Mouse (Mus musculus) megakaryocyte, embryonic 14.5 days (primary cell): Measurements from ENCODE around the gene Creb5. TPM values are rescaled to one million over a fixed set of nuclear protein-coding genes. Genes with fewer than 3 reads are reported as not detected.
A peak's percentile ranks its signal among the peaks of the same experiment; 100 is the strongest.

Source experiments
- H3K27me3 ChIP-seq: replicated peaks from 2 replicates; pipeline ENCODE3; 2012; ENCODE audit warnings: inconsistent platforms
- H3K36me3 ChIP-seq: replicated peaks from 2 replicates; pipeline ENCODE3; 2012; ENCODE audit warnings: low read length, inconsistent platforms, mixed read lengths
- H3K4me1 ChIP-seq: 2 replicates; pipeline ENCODE4 v1.6.1; 2012; ENCODE audit warnings: inconsistent platforms
- H3K4me3 ChIP-seq: replicated peaks from 2 replicates; pipeline ENCODE3; 2012; ENCODE audit warnings: moderate library complexity, mild to moderate bottlenecking, inconsistent platforms
- H3K9me3 ChIP-seq: 2 replicates; pipeline ENCODE4 v1.6.1; 2012; ENCODE audit warnings: inconsistent platforms
- FLI1 ChIP-seq: IDR thresholded peaks from 2 replicates; pipeline ENCODE4 v1.6.1; 2012; ENCODE audit warnings: low read length, inconsistent platforms, mixed read lengths
- GATA1 ChIP-seq: IDR thresholded peaks from 3 replicates; pipeline ENCODE4 v1.6.1; 2012; ENCODE audit warnings: mixed read lengths, low read length, inconsistent platforms, borderline replicate concordance
- polyA plus RNA-seq: library from polyadenylated mRNA; stranded (reverse); fragments of >175 nt; gene quantifications from 2 replicates; pipeline ENCODE4 v1.2.3, GENCODE M21; 2012; ENCODE audit warnings: low replicate concordance; ENCODE audit not compliant: insufficient read depth

Gene Creb5
- polyA plus RNA-seq, 1 experiment: 0.37 TPM

DNA sequence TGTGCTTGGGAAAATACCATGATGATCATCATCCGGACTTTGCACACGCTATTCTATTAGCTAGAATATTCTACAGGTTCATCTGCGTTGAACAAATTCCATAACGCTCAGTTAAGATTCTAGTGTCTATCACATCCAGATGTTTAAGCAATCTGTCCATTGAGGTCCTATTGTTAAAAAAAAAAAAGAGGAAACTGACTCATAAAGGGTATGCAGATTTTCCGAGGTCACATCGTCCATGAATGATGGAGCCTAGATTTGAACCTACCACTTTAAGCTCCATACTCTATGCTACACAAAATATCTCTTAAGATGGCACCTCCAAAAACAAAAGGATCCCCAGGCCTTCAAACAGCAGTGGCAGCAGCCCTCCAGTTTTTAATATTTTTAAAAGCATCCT lies 26.5 kb downstream of the Creb5 start:
- Histone ChIP-seq H3K27me3 (peaks cover 9% of the 10 kb centered on the region), H3K36me3 (no peaks in the 10 kb centered on the region), H3K4me1 (peaks cover 4% of the 10 kb centered on the region), H3K9me3 (0 out of 2 replicates have a peak, but pooled peaks cover 3% of the 10 kb centered on the region), H3K4me3 (no peak overlapping the region)
- no peak for TF ChIP-seq FLI1
- no peak for TF ChIP-seq GATA1

DNA sequence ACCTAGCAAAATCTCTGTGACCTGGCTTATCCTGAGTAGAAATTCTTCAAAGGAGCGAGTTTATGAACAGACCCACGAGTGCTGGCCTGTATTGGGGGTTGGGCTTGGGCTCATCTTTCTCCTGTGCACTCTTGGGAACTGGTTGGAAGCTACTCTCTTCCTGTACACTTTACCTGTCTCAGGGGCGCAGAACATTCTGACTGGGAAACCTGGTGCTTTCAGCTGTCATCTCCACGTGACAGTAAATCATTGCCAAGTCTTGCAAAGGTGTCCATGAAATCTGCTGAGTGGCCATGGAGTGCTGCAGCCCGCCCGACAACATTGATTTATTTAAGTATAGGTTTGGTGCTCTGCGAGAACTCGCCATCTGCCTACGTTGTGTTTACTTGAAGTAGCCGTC lies 27.1 kb downstream of the Creb5 start:
- Histone ChIP-seq H3K9me3 (0 out of 2 replicates have a peak, but pooled peaks cover 3% of the 10 kb centered on the region), H3K4me3 (no peak overlapping the region), H3K4me1 (no peaks in the 10 kb centered on the region; the same call in 1 of the 2 replicates), H3K27me3 (peaks cover 9% of the 10 kb centered on the region), H3K36me3 (no peaks in the 10 kb centered on the region)
- no peak for TF ChIP-seq GATA1
- no peak for TF ChIP-seq FLI1

DNA sequence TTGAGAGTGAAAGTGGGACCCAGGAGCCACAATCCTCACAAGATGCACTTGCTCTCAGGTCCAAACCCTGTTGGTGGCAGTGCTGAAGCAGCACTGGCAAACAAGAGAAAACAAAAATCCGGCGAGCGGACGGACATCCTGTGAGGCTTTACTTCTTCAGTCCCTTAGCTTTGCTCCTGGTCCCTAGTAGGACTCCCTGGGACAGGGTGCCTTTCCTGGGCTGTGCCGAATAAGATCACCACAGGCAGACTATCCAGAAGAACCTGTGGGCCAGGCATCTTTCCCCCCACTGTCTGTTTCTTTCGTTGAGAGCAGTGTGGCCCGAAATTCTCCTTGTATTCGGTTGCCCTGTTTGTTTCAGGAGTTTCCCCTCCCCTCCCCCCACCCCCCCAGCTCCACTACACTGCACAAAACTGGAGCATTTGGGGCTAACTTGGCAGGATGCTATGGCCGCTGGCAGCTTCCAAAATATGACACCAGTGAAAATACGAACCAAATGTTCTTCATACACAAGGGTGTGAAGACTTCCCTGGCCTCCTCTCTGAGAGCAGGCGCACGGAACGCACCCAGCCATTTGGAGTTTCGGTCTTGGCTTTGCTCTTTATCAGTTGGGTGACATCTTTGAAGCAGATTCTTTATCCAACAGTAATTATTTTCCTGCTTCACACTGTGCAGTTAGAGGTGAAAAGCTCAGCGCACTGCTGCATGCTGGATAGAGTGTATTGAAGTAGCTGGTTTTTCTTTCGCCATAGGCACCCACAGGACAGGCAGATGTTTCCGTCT lies 32.7 kb downstream of the Creb5 start:
- Histone ChIP-seq H3K9me3 (0 out of 2 replicates have a peak, but pooled peaks cover 3% of the 10 kb centered on the region), H3K27me3 (peaks cover 30% of the 10 kb centered on the region), H3K4me1 (no peaks in the 10 kb centered on the region), H3K4me3 (no peak overlapping the region), H3K36me3 (no peaks in the 10 kb centered on the region)
- TF ChIP-seq FLI1 (no peak), GATA1 (no peak)

DNA sequence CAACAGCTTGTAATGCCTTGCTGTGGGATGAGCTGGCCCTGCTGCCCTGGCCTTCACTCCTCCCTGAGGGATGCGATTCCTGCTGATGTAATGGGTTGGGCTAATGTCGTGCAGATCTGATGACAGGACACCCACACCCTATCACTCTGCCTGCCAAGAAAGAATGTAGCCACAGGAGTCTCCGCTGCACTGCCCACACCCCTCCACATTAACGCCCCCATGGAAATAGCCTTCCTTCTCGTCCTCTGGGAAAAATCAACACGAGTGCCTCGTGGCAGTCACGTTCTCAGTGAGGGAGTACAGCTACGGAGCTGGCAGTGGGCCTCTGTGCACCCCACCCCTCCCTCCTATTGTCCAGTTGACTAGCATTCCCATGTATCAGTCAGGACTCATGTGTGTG lies 50.3 kb downstream of the Creb5 start:
- TF ChIP-seq GATA1 (no peak), FLI1 (no peak)
- no peak overlapping the region for H3K4me3 ChIP-seq
- H3K4me1 ChIP-seq: peaks cover 4% of the 10 kb centered on the region; the same call in 1 of the 2 replicates
- peaks cover 16% of the 10 kb centered on the region for H3K27me3 ChIP-seq
- H3K36me3 ChIP-seq: no peaks in the 10 kb centered on the region
- H3K9me3 ChIP-seq: peaks cover 10% of the 10 kb centered on the region

DNA sequence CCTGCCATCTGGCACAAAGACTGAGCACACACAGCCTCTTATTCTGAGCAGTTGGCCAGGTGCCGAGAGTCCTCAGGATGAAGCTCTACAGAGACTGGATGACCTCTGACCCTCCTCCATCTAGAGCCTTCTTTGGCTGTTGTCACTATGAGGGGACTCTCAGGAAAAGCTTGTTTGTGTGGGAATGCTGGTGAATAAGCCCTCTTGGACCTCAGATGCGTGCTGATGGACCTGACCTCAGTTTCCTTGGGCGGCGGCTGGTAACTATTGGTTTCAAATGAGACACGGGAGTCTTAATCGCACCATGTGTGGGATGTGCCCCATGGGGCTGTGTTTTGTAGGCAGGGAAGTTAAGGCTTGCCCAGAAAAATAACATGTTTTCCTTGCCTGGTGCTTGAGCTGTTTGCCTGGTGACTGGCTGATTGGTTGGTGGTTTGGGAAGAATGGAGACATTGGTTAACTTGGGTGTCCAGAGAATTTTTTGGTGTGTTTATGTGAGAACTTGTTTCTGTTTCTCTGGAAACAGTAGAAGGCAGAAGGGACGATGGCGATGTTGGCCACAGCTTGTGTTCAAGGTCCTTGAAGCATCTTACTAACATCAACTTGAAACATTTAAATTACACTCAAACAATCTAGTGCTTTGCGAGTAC lies 65.4 kb downstream of the Creb5 start:
- Histone ChIP-seq H3K27me3 (peaks cover 23% of the 10 kb centered on the region), H3K4me3 (no peak overlapping the region), H3K9me3 (peaks cover 6% of the 10 kb centered on the region; the same call in 1 of the 2 replicates), H3K36me3 (no peaks in the 10 kb centered on the region), H3K4me1 (no peaks in the 10 kb centered on the region)
- no peak for TF ChIP-seq FLI1
- TF ChIP-seq GATA1: no peak

DNA sequence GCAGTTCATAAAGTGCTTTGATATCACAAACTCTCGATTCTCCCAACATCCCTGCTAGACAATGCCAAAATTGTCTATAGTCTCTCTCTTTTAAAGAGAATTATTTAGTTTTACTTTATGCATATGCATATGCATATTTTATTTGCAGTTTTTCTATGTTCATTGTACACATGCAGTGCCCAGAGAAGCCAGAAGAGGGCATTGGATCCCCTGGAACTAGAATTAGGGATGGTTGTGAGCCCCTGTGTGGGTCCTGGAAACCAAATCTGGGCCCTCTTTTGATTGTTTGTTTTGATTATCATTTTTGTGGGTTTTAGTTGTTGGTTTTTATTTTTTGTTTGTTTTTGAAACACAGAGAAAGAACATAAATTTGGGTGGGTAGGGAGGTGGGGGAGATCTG lies 69.3 kb downstream of the Creb5 start:
- TF ChIP-seq FLI1 (no peak), GATA1 (no peak)
- Histone ChIP-seq H3K36me3 (no peaks in the 10 kb centered on the region), H3K9me3 (peaks cover 6% of the 10 kb centered on the region; the same call in 1 of the 2 replicates), H3K27me3 (peaks cover 11% of the 10 kb centered on the region), H3K4me1 (no peaks in the 10 kb centered on the region), H3K4me3 (no peak overlapping the region)

DNA sequence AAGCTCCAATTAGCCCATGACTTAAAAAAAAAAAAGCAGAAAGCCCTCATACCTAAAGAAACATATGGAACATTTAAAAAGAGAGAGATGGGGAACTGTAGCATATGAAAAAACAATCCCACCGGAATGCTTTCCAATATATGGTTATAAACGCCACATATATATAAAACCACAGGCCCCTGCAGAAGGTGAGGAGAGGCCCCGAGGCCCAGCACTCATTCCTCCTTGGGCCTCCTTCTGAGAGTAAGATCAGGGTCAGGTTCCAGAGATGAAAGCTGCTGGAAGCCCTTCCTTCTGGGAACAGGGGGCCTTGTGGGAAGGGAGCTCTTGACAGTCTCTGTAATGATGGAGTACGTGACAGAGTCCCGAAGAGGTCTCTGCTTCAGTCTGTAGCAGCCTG lies 76.5 kb downstream of the Creb5 start:
- Histone ChIP-seq H3K9me3 (no peaks in the 10 kb centered on the region), H3K36me3 (no peaks in the 10 kb centered on the region), H3K4me1 (no peaks in the 10 kb centered on the region), H3K27me3 (peaks cover 3% of the 10 kb centered on the region), H3K4me3 (no peak overlapping the region)
- TF ChIP-seq GATA1: no peak
- no peak for TF ChIP-seq FLI1

DNA sequence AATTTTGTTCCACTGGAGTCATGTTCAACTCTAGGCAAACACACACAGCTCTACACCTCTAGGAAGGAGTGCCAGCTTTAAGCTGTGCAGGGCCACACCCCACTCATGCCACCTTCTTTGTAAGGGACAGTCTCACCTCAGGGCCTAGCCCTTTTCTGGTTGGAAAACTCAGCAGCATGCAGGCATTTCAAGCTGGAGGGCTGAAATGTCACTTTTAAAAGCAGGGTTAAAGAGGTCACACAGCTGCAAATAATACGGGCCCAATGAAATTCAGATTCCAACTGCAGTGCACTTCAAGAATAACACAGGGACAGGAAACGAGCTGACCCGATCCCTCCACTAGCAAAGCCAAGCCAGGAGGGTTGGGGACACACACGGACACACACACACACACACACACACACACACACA lies 76.9 kb downstream of the Creb5 start:
- no peaks in the 10 kb centered on the region for H3K4me1 ChIP-seq
- H3K4me3 ChIP-seq: no peak overlapping the region
- TF ChIP-seq FLI1: no peak
- TF ChIP-seq GATA1: no peak
- H3K9me3 ChIP-seq: no peaks in the 10 kb centered on the region
- peaks cover 3% of the 10 kb centered on the region for H3K27me3 ChIP-seq
- H3K36me3 ChIP-seq: no peaks in the 10 kb centered on the region

DNA sequence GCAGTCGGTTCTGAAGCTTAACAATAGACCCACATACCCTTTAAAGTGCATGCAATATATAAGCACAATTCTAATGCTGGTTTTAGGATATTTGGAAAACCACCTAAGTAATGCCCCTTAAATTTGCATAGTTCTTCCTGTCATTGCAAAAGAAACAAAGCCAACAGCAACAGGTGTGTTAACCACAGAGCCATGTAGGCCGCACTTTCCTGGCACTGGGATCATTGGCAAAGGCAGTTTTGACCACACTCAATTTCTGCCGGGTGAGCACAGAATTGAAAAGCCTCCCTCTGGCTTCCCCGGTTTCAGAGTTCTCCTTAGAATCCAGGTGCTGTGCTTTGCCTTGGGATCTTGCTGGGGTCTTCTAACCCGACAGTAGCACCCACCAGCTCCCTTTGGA lies 82.1 kb downstream of the Creb5 start:
- H3K9me3 ChIP-seq: no peaks in the 10 kb centered on the region
- TF ChIP-seq FLI1 (no peak), GATA1 (no peak)
- H3K4me3 ChIP-seq: no peak overlapping the region
- H3K4me1 ChIP-seq: peaks cover 17% of the 10 kb centered on the region
- no peaks in the 10 kb centered on the region for H3K36me3 ChIP-seq
- no peaks in the 10 kb centered on the region for H3K27me3 ChIP-seq

DNA sequence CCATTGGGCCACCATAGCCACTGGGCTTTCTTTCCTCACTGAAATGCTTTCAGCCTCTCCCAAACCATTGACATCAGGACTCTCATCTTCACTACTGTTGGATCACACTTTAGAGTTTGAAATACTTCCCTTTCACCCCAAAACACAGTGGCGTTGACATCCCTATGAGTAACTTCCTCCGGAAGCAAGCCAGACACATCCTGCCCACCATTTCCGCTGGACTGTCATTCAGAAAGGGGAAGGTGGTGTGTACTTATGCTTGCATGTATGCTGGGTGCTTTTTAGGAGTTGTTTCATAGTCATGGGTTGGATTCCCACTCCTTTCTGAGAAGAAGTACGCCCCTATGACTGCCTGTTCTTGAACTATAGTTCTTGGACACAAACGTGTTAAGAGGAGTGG lies 82.9 kb downstream of the Creb5 start:
- TF ChIP-seq FLI1 (peak; percentile 66), GATA1 (no peak)
- H3K4me1 ChIP-seq: peaks cover 17% of the 10 kb centered on the region
- no peaks in the 10 kb centered on the region for H3K36me3 ChIP-seq
- no peaks in the 10 kb centered on the region for H3K27me3 ChIP-seq
- H3K9me3 ChIP-seq: no peaks in the 10 kb centered on the region
- peak overlapping the region; percentile 16 for H3K4me3 ChIP-seq
